Mouse (Mus musculus): ENCODE measurements around the gene Prpf38b.
"Not testable (repeated sequence)": the region's sequence is repeated elsewhere in the genome, so short reads cannot be mapped to it uniquely, and the experiment has no call there.

DNA sequence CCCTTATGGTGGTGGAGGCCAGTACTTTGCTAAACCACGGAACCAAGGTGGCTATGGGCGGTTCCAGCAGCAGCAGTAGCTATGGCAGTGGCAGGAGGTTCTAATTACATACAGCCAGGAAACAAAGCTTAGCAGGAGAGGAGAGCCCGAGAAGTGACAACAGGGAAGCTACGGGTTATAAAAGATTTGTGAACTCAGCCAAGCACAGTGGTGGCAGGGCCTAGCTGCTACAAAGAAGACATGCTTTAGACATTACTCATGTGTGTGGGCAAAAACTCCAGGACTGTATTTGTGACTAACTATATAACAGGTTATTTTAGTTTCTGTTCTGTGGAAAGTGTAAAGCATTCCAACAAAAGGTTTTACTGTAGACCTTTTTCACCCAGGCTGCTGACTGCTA lies 29.7 kb downstream of the Prpf38b start:
- not testable (repeated sequence) for TF ChIP-seq CTCF, EP300 (IDR thresholded peaks at IDR 0.05; ENCODE audit: low read depth)
